Mouse (Mus musculus) kidney, embryonic 15.5 days (tissue): ENCODE data around the gene Il4i1. TPM values are rescaled to one million over a fixed set of nuclear protein-coding genes. Genes with fewer than 3 reads are reported as not detected.

Source experiments
- ATAC-seq: fragments of 200-750 bp; cut with Nextera tagmentation; replicated peaks from 2 replicates; pipeline ENCODE4 v1.8.0; 2017; ENCODE audit warnings: moderate TSS enrichment; ENCODE audit not compliant: low FRiP score
- H3K27ac ChIP-seq: fragments of 300-500 bp; sonication (generic); 2 replicates; pipeline ENCODE4 v1.5.1; 2015; ENCODE audit warnings: mild to moderate bottlenecking, inconsistent platforms
- H3K27me3 ChIP-seq: fragments of 300-500 bp; sonication (generic); 2 replicates; pipeline ENCODE4 v1.6.1; 2015; ENCODE audit warnings: inconsistent platforms
- H3K36me3 ChIP-seq: fragments of 300-500 bp; sonication (generic); 2 replicates; pipeline ENCODE4 v1.6.1; 2015; ENCODE audit warnings: inconsistent platforms
- H3K4me1 ChIP-seq: fragments of 300-500 bp; sonication (generic); 2 replicates; pipeline ENCODE4 v1.6.1; 2015; ENCODE audit warnings: inconsistent platforms
- H3K4me2 ChIP-seq: fragments of 300-500 bp; sonication (generic); 2 replicates; pipeline ENCODE4 v1.6.1; 2015; ENCODE audit warnings: moderate library complexity, mild to moderate bottlenecking, inconsistent platforms
- H3K4me3 ChIP-seq: fragments of 300-500 bp; sonication (generic); replicated peaks from 2 replicates; pipeline ENCODE4 v1.5.1; 2015; ENCODE audit warnings: mild to moderate bottlenecking, inconsistent platforms
- H3K9ac ChIP-seq: fragments of 300-500 bp; sonication (generic); 2 replicates; pipeline ENCODE4 v1.6.1; 2015; ENCODE audit warnings: mild to moderate bottlenecking, inconsistent platforms
- H3K9me3 ChIP-seq: fragments of 300-500 bp; sonication (generic); replicated peaks from 2 replicates; pipeline ENCODE4 v1.6.1; 2016; ENCODE audit warnings: inconsistent platforms
- WGBS: fragments of 180-500 bp; shearing (Covaris S2); methylation state at CpG from one replicate; pipeline ENCODE4 v1.1.7; 2015; ENCODE audit warnings: mixed read lengths; 5-methylcytosine and 5-hydroxymethylcytosine counted together
- polyA plus RNA-seq: library from polyadenylated mRNA; unstranded; fragments of >200 nt; fragmentation: Nextera tagmentation; extraction: Ambion mirVana; gene quantifications from 2 replicates; pipeline ENCODE4 v1.2.1, GENCODE M21; 2015

Gene Il4i1
- polyA plus RNA-seq, 1 experiment from 2014 or later: 1.7 TPM

GRCm38 (mm10) chr7:44839491-44840191, 23.5 kb downstream of the Il4i1 start:
- H3K27me3 ChIP-seq: peaks cover 27% of the 10 kb centered on the region
- peak; percentile 68 for ATAC-seq
- H3K9ac ChIP-seq: peak overlapping the region; percentile 45
- 2% methylated on average over 57 of the region's 58 CpGs for WGBS
- no peak overlapping the region for H3K27ac ChIP-seq
- no peaks in the 10 kb centered on the region for H3K9me3 ChIP-seq
- peaks cover 40% of the 10 kb centered on the region for H3K36me3 ChIP-seq
- peaks cover 30% of the 10 kb centered on the region for H3K4me1 ChIP-seq
- peak overlapping the region; percentile 37 for H3K4me3 ChIP-seq
- peak overlapping the region; percentile 70 for H3K4me2 ChIP-seq

GRCm38 (mm10) chr7:44840426-44840825, 24.2 kb downstream of the Il4i1 start:
- WGBS: 57% methylated on average over 14 of the region's 14 CpGs

GRCm38 (mm10) chr7:44841825-44842463, 25.8 kb downstream of the Il4i1 start:
- Histone ChIP-seq H3K4me1 (peaks cover 20% of the 10 kb centered on the region), H3K27ac (no peak overlapping the region), H3K4me3 (no peak overlapping the region), H3K9ac (no peak overlapping the region), H3K36me3 (peaks cover 63% of the 10 kb centered on the region), H3K27me3 (peaks cover 27% of the 10 kb centered on the region), H3K9me3 (no peaks in the 10 kb centered on the region), H3K4me2 (no peak overlapping the region)
- 93% methylated on average over 8 of the region's 8 CpGs for WGBS
- no peak for ATAC-seq

More at GRCm38 (mm10) chr7:44840426-44840825, 24.2 kb downstream of the Il4i1 start:
- H3K4me2 ChIP-seq: peak overlapping the region; percentile 70
- ATAC-seq: no peak
- H3K9ac ChIP-seq: peak overlapping the region; percentile 45; the same call in 1 of the 2 replicates
- H3K27me3 ChIP-seq: peaks cover 27% of the 10 kb centered on the region
- H3K27ac ChIP-seq: no peak overlapping the region
- peaks cover 48% of the 10 kb centered on the region for H3K36me3 ChIP-seq
- peak overlapping the region; percentile 37; the same call in 1 of the 2 replicates for H3K4me3 ChIP-seq
- peaks cover 30% of the 10 kb centered on the region for H3K4me1 ChIP-seq
- H3K9me3 ChIP-seq: no peaks in the 10 kb centered on the region

- peaks cover 64% of the 10 kb centered on the region for H3K36me3 ChIP-seq
These were observed 28.8 kb downstream of the Il4i1 start for GRCm38 (mm10) chr7:44845006-44845405.

GRCm38 (mm10) chr7:44846804-44847203, 30.6 kb downstream of the Il4i1 start:
- Histone ChIP-seq H3K27ac (no peak overlapping the region), H3K36me3 (peaks cover 60% of the 10 kb centered on the region), H3K27me3 (no peaks in the 10 kb centered on the region), H3K4me2 (no peak overlapping the region), H3K9me3 (no peaks in the 10 kb centered on the region), H3K4me3 (no peak overlapping the region), H3K4me1 (peaks cover 26% of the 10 kb centered on the region), H3K9ac (no peak overlapping the region)
- no peak for ATAC-seq
- 91% methylated on average over 7 of the region's 7 CpGs for WGBS

More at GRCm38 (mm10) chr7:44845006-44845405, 28.8 kb downstream of the Il4i1 start:
- WGBS: 93% methylated on average over 10 of the region's 10 CpGs
- peaks cover 13% of the 10 kb centered on the region for H3K27me3 ChIP-seq
- H3K9me3 ChIP-seq: no peaks in the 10 kb centered on the region
- peaks cover 19% of the 10 kb centered on the region for H3K4me1 ChIP-seq
- H3K4me3 ChIP-seq: no peak overlapping the region
- H3K27ac ChIP-seq: no peak overlapping the region
- no peak overlapping the region for H3K4me2 ChIP-seq
- ATAC-seq: no peak
- H3K9ac ChIP-seq: no peak overlapping the region

GRCm38 (mm10) chr7:44847772-44848171, 31.6 kb downstream of the Il4i1 start:
- no peak overlapping the region for H3K27ac ChIP-seq
- H3K4me2 ChIP-seq: peak overlapping the region; percentile 78

GRCm38 (mm10) chr7:44848561-44849415, 32.6 kb downstream of the Il4i1 start, which contains the start of the genes Akt1s1 and Tbc1d17:
Akt1s1 (plus strand) TSS chr7:44848991.
Tbc1d17 (minus strand) TSS chr7:44849079.
- H3K4me2 ChIP-seq: peak within 1 kb of the TSS; percentile 78
- H3K36me3 ChIP-seq: peaks cover 52% of the 10 kb centered on the region
- peak within 1 kb of the TSS; percentile 77 for H3K9ac ChIP-seq
- H3K4me3 ChIP-seq: peak within 1 kb of the TSS; percentile 79
- H3K27me3 ChIP-seq: no peaks in the 10 kb centered on the region
- no peaks in the 10 kb centered on the region for H3K9me3 ChIP-seq
- ATAC-seq: peak; percentile 84
- H3K4me1 ChIP-seq: peaks cover 42% of the 10 kb centered on the region
- peak within 1 kb of the TSS; percentile 98 for H3K27ac ChIP-seq
- WGBS: under 1% methylated on average over 54 of the region's 54 CpGs

More at GRCm38 (mm10) chr7:44847772-44848171, 31.6 kb downstream of the Il4i1 start:
- H3K9me3 ChIP-seq: no peaks in the 10 kb centered on the region
- ATAC-seq: no peak
- H3K27me3 ChIP-seq: no peaks in the 10 kb centered on the region
- H3K9ac ChIP-seq: peak overlapping the region; percentile 77
- 68% methylated on average over 5 of the region's 5 CpGs for WGBS
- H3K4me3 ChIP-seq: peak overlapping the region; percentile 79
- peaks cover 56% of the 10 kb centered on the region for H3K36me3 ChIP-seq
- peaks cover 32% of the 10 kb centered on the region for H3K4me1 ChIP-seq

GRCm38 (mm10) chr7:44849416-44850111, 33.4 kb downstream of the Il4i1 start:
- Histone ChIP-seq H3K9ac (peak overlapping the region; percentile 77), H3K27me3 (no peaks in the 10 kb centered on the region), H3K4me3 (peak overlapping the region; percentile 79), H3K4me2 (peak overlapping the region; percentile 78), H3K36me3 (peaks cover 44% of the 10 kb centered on the region), H3K4me1 (peaks cover 50% of the 10 kb centered on the region), H3K27ac (peak overlapping the region; percentile 98), H3K9me3 (no peaks in the 10 kb centered on the region)
- under 1% methylated on average over 41 of the region's 41 CpGs for WGBS
- peak; percentile 56 for ATAC-seq

GRCm38 (mm10) chr7:44850146-44850545, 34.0 kb downstream of the Il4i1 start:
- Histone ChIP-seq H3K4me1 (peaks cover 56% of the 10 kb centered on the region), H3K36me3 (peaks cover 38% of the 10 kb centered on the region), H3K4me3 (peak overlapping the region; percentile 79), H3K27ac (peak overlapping the region; percentile 98), H3K9ac (peak overlapping the region; percentile 77), H3K9me3 (no peaks in the 10 kb centered on the region), H3K27me3 (no peaks in the 10 kb centered on the region), H3K4me2 (peak overlapping the region; percentile 78)
- ATAC-seq: peak; percentile 44
- under 1% methylated on average over 33 of the region's 33 CpGs for WGBS

GRCm38 (mm10) chr7:44850789-44851624, 34.8 kb downstream of the Il4i1 start:
- peak overlapping the region; percentile 77 for H3K9ac ChIP-seq
- peaks cover 65% of the 10 kb centered on the region for H3K4me1 ChIP-seq
- peak overlapping the region; percentile 78 for H3K4me2 ChIP-seq
- peak overlapping the region; percentile 79 for H3K4me3 ChIP-seq
- no peak for ATAC-seq
- 75% methylated on average over 8 of the region's 8 CpGs for WGBS
- H3K9me3 ChIP-seq: no peaks in the 10 kb centered on the region
- H3K27ac ChIP-seq: peak overlapping the region; percentile 98
- H3K36me3 ChIP-seq: peaks cover 29% of the 10 kb centered on the region
- no peaks in the 10 kb centered on the region for H3K27me3 ChIP-seq
